Mouse (Mus musculus) limb, embryonic 14.5 days (tissue): ENCODE results near the gene Neu2. TPM values are rescaled to one million over a fixed set of nuclear protein-coding genes. Genes with fewer than 3 reads are reported as not detected.

Source experiments
- ATAC-seq: fragments of 200-750 bp; cut with Nextera tagmentation; 2 replicates; pipeline ENCODE4 v1.8.0; 2017; ENCODE audit warnings: low read depth, moderate number of reproducible peaks, moderate TSS enrichment; ENCODE audit not compliant: low FRiP score
- DNase-seq: peaks from one replicate; pipeline ENCODE4 v3.0.0-alpha.2; 2015; ENCODE audit warnings: low spot score
- H3K27ac ChIP-seq: fragments of 300-500 bp; sonication (generic); replicated peaks from 2 replicates; pipeline ENCODE4 v1.5.1; 2014; ENCODE audit warnings: low read depth, mild to moderate bottlenecking, low read length, moderate library complexity, mixed read lengths
- H3K27me3 ChIP-seq: fragments of 300-500 bp; sonication (generic); 2 replicates; pipeline ENCODE4 v1.6.1; 2014; ENCODE audit warnings: low read length, mixed read lengths; ENCODE audit not compliant: control insufficient read depth, insufficient read depth
- H3K36me3 ChIP-seq: fragments of 300-500 bp; sonication (generic); 2 replicates; pipeline ENCODE4 v1.6.1; 2014; ENCODE audit warnings: mild to moderate bottlenecking, low read length, moderate library complexity, mixed read lengths; ENCODE audit not compliant: control insufficient read depth, insufficient read depth
- H3K4me1 ChIP-seq: fragments of 300-500 bp; sonication (generic); 2 replicates; pipeline ENCODE4 v1.6.1; 2014; ENCODE audit warnings: antibody characterized with exemption, low read length, mixed read lengths; ENCODE audit not compliant: control insufficient read depth, insufficient read depth
- H3K4me2 ChIP-seq: fragments of 300-500 bp; sonication (generic); replicated peaks from 2 replicates; pipeline ENCODE4 v1.6.1; 2014; ENCODE audit warnings: low read depth, mild to moderate bottlenecking, low read length, moderate library complexity; ENCODE audit not compliant: severe bottlenecking
- H3K4me3 ChIP-seq: fragments of 300-500 bp; sonication (generic); replicated peaks from 2 replicates; pipeline ENCODE4 v1.5.1; 2014; ENCODE audit warnings: low read length
- H3K9ac ChIP-seq: fragments of 300-500 bp; sonication (generic); 2 replicates; pipeline ENCODE4 v1.6.1; 2014; ENCODE audit warnings: mild to moderate bottlenecking, low read depth, low read length, moderate library complexity; ENCODE audit not compliant: severe bottlenecking
- H3K9me3 ChIP-seq: fragments of 300-500 bp; sonication (generic); 2 replicates; pipeline ENCODE4 v1.6.1; 2016; ENCODE audit warnings: low read length; ENCODE audit not compliant: control insufficient read depth
- POLR2A ChIP-seq: fragments of 200-500 bp; IDR thresholded peaks from 2 replicates; pipeline ENCODE4 v1.8.0; 2012; ENCODE audit warnings: inconsistent platforms, mild to moderate bottlenecking, moderate library complexity, borderline replicate concordance; ENCODE audit not compliant: insufficient read depth, insufficient read length; ENCODE audit errors: extremely low read depth
- WGBS: fragments of 180-500 bp; shearing (Covaris S2); extraction: QIAGEN DNeasy Blood & Tissue Kit; methylation state at CpG from one replicate; pipeline ENCODE4 v1.1.7; 2014; 5-methylcytosine and 5-hydroxymethylcytosine counted together
- polyA plus RNA-seq, 2 experiments: library from polyadenylated mRNA; depleted of rRNA in 1 of 2; stranded (reverse) in 1 of 2; unstranded in 1 of 2; fragments of >200 nt; fragmentation: Nextera tagmentation in 1 of 2; extraction: Ambion mirVana in 1 of 2; gene quantifications; 2 replicates each; pipeline versions ENCODE4 v1.2.1 to v1.2.3; 2012 to 2014

Gene Neu2
- polyA plus RNA-seq, 2 experiments: 0.04 TPM; not detected in 1

GRCm38 (mm10) chr1:87637878-87638600 lies 128.3 kb downstream of the Neu2 start:
- ATAC-seq (no peak), DNase-seq (no peak)
- Histone ChIP-seq H3K27me3 (no peaks in the 10 kb centered on the region), H3K4me1 (no peaks in the 10 kb centered on the region), H3K36me3 (no peaks in the 10 kb centered on the region), H3K4me2 (no peak overlapping the region), H3K27ac (no peak overlapping the region), H3K9me3 (no peaks in the 10 kb centered on the region), H3K4me3 (no peak overlapping the region), H3K9ac (no peak overlapping the region)
- no peak for TF ChIP-seq POLR2A
- WGBS: 81% methylated on average over 4 of the region's 4 CpGs

GRCm38 (mm10) chr1:87639724-87640123 lies 130.0 kb downstream of the Neu2 start:
- no peaks in the 10 kb centered on the region for H3K36me3 ChIP-seq
- no peak overlapping the region for H3K4me2 ChIP-seq
- 88% methylated on average over 8 of the region's 8 CpGs for WGBS
- no peak for TF ChIP-seq POLR2A
- peak overlapping the region; percentile 65; the same call in 1 of the 2 replicates for H3K27ac ChIP-seq
- H3K4me3 ChIP-seq: no peak overlapping the region
- no peaks in the 10 kb centered on the region for H3K4me1 ChIP-seq
- no peak for ATAC-seq
- H3K27me3 ChIP-seq: no peaks in the 10 kb centered on the region
- no peak overlapping the region for H3K9ac ChIP-seq
- H3K9me3 ChIP-seq: no peaks in the 10 kb centered on the region
- DNase-seq: no peak

- no peaks in the 10 kb centered on the region for H3K4me1 ChIP-seq
- no peak for TF ChIP-seq POLR2A
- DNase-seq: no peak
- H3K4me2 ChIP-seq: no peak overlapping the region
- 66% methylated on average over 17 of the region's 17 CpGs for WGBS
- H3K36me3 ChIP-seq: no peaks in the 10 kb centered on the region
- no peak overlapping the region for H3K9ac ChIP-seq
- H3K9me3 ChIP-seq: no peaks in the 10 kb centered on the region
- H3K27me3 ChIP-seq: no peaks in the 10 kb centered on the region
- H3K27ac ChIP-seq: peak overlapping the region; percentile 65; the same call in 1 of the 2 replicates
- no peak overlapping the region for H3K4me3 ChIP-seq
- ATAC-seq: no peak
These were observed 130.5 kb downstream of the Neu2 start for GRCm38 (mm10) chr1:87640165-87640661.

- Histone ChIP-seq H3K4me1 (no peaks in the 10 kb centered on the region), H3K9ac (no peak overlapping the region), H3K9me3 (no peaks in the 10 kb centered on the region), H3K4me3 (no peak overlapping the region), H3K27me3 (no peaks in the 10 kb centered on the region), H3K4me2 (no peak overlapping the region), H3K27ac (no peak overlapping the region), H3K36me3 (no peaks in the 10 kb centered on the region)
- ATAC-seq (no peak), DNase-seq (no peak)
- 85% methylated on average over 7 of the region's 7 CpGs for WGBS
- TF ChIP-seq POLR2A: no peak
These were observed 133.3 kb downstream of the Neu2 start for GRCm38 (mm10) chr1:87643016-87643415.

GRCm38 (mm10) chr1:87645041-87645440 lies 135.4 kb downstream of the Neu2 start:
- no peak for TF ChIP-seq POLR2A
- ATAC-seq (no peak), DNase-seq (no peak)
- no peak overlapping the region for H3K9ac ChIP-seq
- H3K36me3 ChIP-seq: no peaks in the 10 kb centered on the region
- no peaks in the 10 kb centered on the region for H3K27me3 ChIP-seq
- no peaks in the 10 kb centered on the region for H3K4me1 ChIP-seq
- no peak overlapping the region for H3K27ac ChIP-seq
- H3K4me2 ChIP-seq: no peak overlapping the region
- H3K9me3 ChIP-seq: no peaks in the 10 kb centered on the region
- 65% methylated on average over 7 of the region's 7 CpGs for WGBS
- no peak overlapping the region for H3K4me3 ChIP-seq
